Mouse (Mus musculus): Measurements from ENCODE around the gene Acpp.
"Not testable (repeated sequence)": the region's sequence is repeated elsewhere in the genome, so short reads cannot be mapped to it uniquely, and the experiment has no call there.

Acpp gene

GRCm38 (mm10) chr9:104337183-104337931, at the start of gene Acpp:
TSS of gene Acpp (minus strand) at chr9:104337748.
- no peak for DNase-seq

DNA sequence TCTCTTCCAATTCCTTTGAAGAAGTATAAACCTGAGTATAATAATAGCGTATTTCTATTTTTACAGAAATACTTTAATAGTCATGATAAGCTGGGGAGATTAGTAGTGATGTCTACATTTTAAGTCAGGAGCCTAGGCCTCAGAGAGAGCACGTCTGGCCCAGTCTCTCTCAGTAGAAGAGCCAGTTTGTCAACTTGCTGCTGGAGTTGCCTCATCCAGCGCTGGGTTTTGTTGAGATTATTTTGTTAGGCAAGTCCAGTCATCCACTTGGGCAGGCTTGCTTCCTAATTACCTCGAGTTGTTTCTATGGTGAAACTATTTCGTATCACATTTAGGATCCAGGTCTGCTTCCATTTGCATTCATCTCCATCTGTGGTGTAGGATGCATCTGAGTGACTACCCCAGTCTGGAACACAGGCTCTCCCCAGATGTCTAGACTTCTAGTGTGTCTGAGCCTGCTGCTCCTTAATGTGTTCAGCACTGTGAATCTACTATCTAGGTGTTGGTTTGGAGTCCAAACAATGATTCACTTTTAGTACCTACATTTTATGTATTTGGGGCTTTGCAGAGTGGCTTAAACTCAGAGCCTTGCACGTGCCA, 45.1 kb upstream of the Acpp start:
- DNase-seq: no peak

DNA sequence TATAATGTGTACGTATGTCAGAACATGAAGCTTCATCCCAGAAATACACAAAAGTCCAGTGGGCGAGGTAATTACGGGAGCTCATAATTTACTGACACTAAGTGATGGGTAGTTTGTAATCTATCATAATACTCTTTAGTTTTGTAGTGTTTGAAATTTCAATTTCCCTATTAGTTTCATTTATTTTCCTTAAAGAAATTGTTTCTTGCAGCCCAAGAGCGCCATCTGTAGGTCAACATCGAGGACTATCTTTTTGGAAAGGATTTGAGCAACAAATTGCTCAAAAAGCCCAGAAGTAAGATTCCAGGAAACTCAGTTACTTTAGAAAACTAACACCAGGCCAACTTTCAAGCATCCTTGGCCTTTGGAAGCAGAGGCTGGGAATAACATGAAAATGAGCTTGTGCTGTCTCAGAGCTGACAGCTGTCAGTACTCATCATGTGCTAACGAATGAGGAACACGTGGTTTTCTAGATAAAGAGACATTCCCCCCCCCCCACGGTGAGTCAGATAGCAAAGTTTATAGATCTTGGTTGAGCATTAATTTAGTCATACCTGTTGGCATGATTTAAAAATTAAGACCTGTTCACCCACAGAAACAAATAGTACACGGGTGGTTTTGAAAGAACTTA, 42.1 kb upstream of the Acpp start:
- peak; percentile 41 for DNase-seq

- no peak for DNase-seq
Observed at GRCm38 (mm10) chr9:104375573-104375972, 38.0 kb upstream of the Acpp start.

DNA sequence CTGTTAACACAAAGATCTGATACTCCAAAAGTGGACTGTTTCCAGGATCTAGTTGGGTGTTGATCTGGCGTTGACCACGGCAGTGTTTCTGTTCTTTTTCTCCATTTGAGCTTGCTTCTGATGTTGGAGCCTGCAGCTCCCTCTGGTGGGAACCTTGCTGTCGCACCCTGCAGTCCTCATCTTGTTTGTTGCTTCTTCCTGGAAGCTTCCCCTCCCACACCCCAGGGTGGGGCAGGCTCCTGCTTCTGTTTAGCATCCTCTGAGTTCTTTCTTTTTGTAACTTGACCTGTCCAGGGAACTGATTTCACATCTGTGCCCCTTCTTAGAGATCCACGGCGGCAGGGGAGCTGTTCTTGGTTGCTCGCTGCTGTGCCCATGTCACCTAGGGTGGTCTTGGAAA, 35.7 kb upstream of the Acpp start:
- peak; percentile 48 for DNase-seq

DNA sequence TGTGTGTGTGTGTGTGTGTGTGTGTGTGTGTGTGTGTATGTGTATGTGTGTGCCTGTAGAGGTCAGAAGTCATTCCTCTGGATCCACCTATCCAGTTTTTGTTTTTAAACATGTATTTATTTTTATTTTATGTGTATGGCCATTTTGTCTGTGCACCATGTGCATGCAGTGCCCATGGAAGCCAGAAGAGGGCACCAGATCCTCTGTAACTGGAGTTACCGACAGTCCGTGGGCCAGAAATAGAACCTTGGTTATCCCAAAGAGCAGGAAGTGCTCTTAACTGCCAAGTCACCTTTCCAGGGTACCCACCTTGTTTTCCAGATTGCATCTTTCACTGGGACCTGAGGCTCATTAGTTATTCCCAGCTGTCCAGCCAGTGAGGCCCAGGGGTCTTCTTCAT, 29.4 kb upstream of the Acpp start:
- DNase-seq: no peak

- not testable (repeated sequence) for DNase-seq
Observed at GRCm38 (mm10) chr9:104361951-104362350, 24.4 kb upstream of the Acpp start.

GRCm38 (mm10) chr9:104361073-104361891, 23.7 kb upstream of the Acpp start:
- DNase-seq: no peak

- no peak for DNase-seq
Observed at GRCm38 (mm10) chr9:104360389-104360788, 22.8 kb upstream of the Acpp start.

GRCm38 (mm10) chr9:104355521-104356270, 18.1 kb upstream of the Acpp start:
- no peak for DNase-seq

- no peak for DNase-seq
Observed at GRCm38 (mm10) chr9:104344136-104344535, 6.6 kb upstream of the Acpp start.

- DNase-seq: no peak
Observed at GRCm38 (mm10) chr9:104339483-104339882, 1.9 kb upstream of the Acpp start.

DNA sequence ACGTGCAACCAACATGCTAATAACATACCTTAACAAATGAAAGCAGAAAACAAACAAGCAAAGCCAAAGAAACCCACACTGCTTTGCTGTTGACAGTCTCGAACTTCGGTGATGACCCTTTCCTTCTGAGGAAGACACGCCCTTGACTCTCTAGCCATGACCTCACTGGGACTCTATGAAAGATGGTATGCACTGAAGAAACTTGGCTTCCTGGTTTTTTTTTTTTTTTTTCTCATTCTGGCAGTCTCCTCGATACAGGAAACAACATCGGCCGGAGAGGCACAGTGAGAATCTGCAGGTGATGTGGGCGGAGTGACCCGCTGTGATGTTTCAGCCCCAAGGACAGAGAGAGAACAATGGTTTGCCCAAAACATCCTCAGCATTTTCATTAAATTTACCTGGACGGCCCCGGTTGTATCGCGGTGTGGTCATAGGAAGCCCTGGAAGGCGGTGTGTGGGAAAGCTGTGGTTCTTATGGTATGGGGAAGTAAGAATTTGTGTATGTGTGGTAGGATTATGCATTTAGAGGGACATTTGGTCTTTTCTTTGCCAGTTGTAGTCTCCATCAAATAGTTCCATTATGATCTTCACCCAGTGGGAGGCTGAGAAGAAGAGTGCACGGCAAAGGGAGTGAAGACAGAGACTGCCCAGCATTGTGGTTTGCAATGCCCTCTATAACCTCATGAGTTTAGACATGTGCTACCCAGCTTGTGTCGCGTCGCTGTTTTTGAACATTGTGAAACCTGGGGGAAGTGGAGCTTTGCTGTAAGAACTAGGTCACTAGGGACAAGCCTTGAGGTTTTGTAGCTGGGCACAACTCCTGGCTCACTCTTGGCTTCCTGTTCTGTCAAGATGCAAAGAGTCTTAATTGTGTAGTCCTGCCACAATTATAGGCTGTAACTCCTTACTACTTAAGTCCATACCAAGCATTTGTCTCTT, 1.2 kb upstream of the Acpp start:
- no peak for DNase-seq

DNA sequence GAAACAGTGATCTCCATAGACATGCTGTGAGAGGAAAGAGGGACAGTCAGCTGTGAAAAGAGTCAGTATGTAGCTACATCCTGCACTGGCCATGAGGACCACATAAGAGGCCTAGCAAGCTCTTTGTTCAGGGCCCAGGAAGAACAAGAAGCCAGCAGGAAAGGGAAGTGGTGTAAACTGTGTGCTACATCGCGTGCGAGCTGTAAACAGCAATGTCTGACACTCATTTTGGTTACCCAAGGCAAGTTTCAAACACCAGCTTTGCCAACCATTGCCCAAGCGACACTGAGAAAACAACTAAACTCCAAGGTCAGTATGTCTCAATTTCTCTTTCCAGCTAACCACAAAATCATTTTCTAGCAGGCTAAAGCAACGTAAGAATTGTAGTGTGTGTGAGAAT, 6.2 kb downstream of the Acpp start:
- no peak for DNase-seq

GRCm38 (mm10) chr9:104328655-104329054, 8.9 kb downstream of the Acpp start:
- DNase-seq: no peak

DNA sequence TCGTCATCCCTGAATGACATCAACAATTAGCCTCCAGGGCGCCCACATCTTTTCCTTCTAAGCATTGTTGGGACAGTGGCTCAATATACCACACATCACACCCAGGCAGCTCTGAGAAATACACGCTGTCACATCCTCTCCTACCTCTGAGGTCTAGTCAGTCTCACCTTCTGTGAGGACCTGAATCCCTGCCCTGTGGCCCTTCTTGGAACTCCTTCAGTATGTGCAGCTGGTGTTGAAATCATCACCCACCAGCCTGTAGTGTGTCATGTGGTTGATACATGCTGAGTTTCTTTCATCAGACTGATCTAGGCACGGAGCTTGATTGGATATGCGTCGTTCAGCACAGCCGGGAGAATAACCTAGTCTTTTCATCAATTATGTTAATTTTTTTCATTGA, 16.0 kb downstream of the Acpp start:
- no peak for DNase-seq

GRCm38 (mm10) chr9:104316351-104316750, 21.2 kb downstream of the Acpp start:
- DNase-seq: no peak

- DNase-seq: peak; percentile 45
Observed at GRCm38 (mm10) chr9:104315499-104315898, 22.0 kb downstream of the Acpp start.

DNA sequence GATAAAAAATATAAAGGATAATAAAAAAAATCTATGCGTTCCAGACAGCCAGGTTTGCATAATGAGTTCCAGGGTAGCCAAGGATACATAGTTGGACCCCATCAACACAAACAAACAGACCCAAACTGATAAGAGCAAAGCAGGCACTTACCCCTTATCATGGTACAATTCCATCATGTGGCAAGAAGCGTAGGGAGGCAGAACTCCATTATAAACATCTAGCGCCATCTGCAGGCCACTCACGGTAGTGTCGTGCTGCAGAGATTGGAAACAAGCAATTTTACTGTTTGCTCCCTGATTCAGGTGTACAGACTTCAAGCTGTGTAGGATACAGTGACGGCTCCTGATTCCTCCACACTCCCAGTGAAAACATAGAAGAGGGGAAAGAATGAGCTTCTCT, 30.8 kb downstream of the Acpp start:
- DNase-seq: peak; percentile 76

- DNase-seq: no peak
Observed at GRCm38 (mm10) chr9:104305333-104306111, 32.0 kb downstream of the Acpp start.

GRCm38 (mm10) chr9:104304800-104305199, 32.7 kb downstream of the Acpp start:
- DNase-seq: no peak

Data from right cerebral cortex, postnatal 14 days (tissue).